Comparison of ENCODE assay signal across 8 mouse cellular contexts in the genomic region with DNA sequence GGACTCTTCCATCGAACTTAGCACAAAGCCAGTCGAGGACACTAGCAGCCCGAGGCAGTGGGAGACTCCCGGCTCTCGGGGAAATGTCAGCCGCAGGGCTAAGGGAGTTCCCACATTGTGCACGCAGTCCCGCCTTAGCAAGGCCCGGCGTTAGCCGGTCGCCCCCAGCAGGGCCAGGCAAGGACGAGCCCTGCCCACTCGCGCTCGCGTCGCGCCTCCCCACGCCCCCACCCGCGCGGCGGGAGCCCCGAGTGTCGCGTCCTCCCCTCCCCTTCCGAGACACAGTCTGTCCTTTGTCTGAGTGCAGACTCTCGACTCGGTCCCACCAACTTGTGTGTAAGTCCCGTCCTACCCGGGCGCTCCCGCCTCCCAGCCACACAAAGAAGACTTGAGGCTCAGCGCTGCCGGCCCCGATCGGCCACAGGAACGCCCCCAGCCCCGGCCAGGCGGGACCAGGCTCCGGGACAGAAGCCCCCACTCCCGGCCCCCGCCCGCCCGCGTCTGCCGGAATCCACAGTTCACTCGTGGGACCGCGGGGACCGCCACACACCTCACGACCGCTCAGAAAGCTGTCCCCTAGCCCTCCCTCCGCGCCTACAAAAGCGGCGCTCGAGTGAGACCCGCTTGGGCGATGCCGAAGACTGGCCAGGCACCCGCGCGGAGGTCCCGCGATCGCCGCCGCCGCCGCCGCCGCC. TPM values are rescaled to one million over a fixed set of nuclear protein-coding genes. Genes with fewer than 3 reads are reported as not detected.
DNase-seq lines count a peak whose midpoint lies in the region; ATAC-seq and TF ChIP-seq lines count a peak whose summit lies in the region.

No protein-coding gene starts in this region.

- peak overlapping the region; percentile 94 for H3K9ac ChIP-seq in embryonic facial prominence, embryonic 15.5 days
- peak overlapping the region; percentile 99 for H3K9ac ChIP-seq in kidney, embryonic 15.5 days

- peak; percentile 66 for DNase-seq in 3T3-L1 (ENCODE audit: low read depth, low spot score)
- peak; percentile 52 to 63 for DNase-seq in heart, adult 9 months (ENCODE audit: low spot score in 2 of 2)
- DNase-seq in liver = peak; percentile 81
- peak; percentile 18 to 70 for DNase-seq in monocyte, adult 2 months (ENCODE audit: low read depth in 1 of 2, low spot score in 2 of 2)
- peak; percentile 69 to 74 for DNase-seq in spleen, postnatal 36 days (ENCODE audit: low spot score in 2 of 2)

- peak overlapping the region; percentile 68 for H3K4me2 ChIP-seq in embryonic facial prominence, embryonic 15.5 days (replicated peaks)
- peak overlapping the region; percentile 81 for H3K4me2 ChIP-seq in kidney, embryonic 15.5 days

- WGBS in bone marrow, adult 2 months = under 1% methylated on average over 72 of the region's 74 CpGs
- WGBS in embryonic facial prominence, embryonic 15.5 days = under 1% methylated on average over 72 of the region's 74 CpGs
- WGBS in kidney, embryonic 15.5 days = under 1% methylated on average over 74 of the region's 74 CpGs

- H3K27ac ChIP-seq in bone marrow, adult 2 months (ENCODE audit: control insufficient read depth, insufficient read depth, low read depth, low read length, poor library complexity) = peak overlapping the region; percentile 93
- H3K27ac ChIP-seq in embryonic facial prominence, embryonic 15.5 days (replicated peaks) = peak overlapping the region; percentile 98
- H3K27ac ChIP-seq in kidney, embryonic 15.5 days = peak overlapping the region; percentile 98

- peak overlapping the region; percentile 83 for H3K4me3 ChIP-seq in bone marrow, adult 2 months (replicated peaks; ENCODE audit: control insufficient read depth, low read depth, low read length)
- peak overlapping the region; percentile 96 for H3K4me3 ChIP-seq in embryonic facial prominence, embryonic 15.5 days (replicated peaks)
- peak overlapping the region; percentile 92 for H3K4me3 ChIP-seq in kidney, embryonic 15.5 days (replicated peaks)

- H3K4me1 ChIP-seq in bone marrow, adult 2 months (ENCODE audit: control insufficient read depth, insufficient read depth, low read length) = no peaks in the 10 kb centered on the region
- H3K4me1 ChIP-seq in embryonic facial prominence, embryonic 15.5 days = 0 out of 2 replicates have a peak, but pooled peaks cover 3% of the 10 kb centered on the region
- H3K4me1 ChIP-seq in kidney, embryonic 15.5 days = peaks cover 23% of the 10 kb centered on the region

- H3K36me3 ChIP-seq in embryonic facial prominence, embryonic 15.5 days = no peaks in the 10 kb centered on the region
- no peaks in the 10 kb centered on the region for H3K36me3 ChIP-seq in kidney, embryonic 15.5 days

- TF ChIP-seq CTCF in bone marrow, adult 2 months (IDR thresholded peaks at IDR 0.05; ENCODE audit: control insufficient read depth, insufficient read depth, low read length) = no peak

- peak; percentile 33; the same call in 1 of the 2 replicates for TF ChIP-seq POLR2A in bone marrow, adult 2 months (IDR thresholded peaks at IDR 0.05; ENCODE audit: borderline replicate concordance, control insufficient read depth, low read depth, low read length)

- peak; percentile 71 for ATAC-seq in embryonic facial prominence, embryonic 15.5 days (ENCODE audit: insufficient number of reproducible peaks, low FRiP score, low TSS enrichment, low read depth)
- ATAC-seq in kidney, embryonic 15.5 days (replicated peaks; ENCODE audit: low FRiP score) = peak; percentile 76

- no peaks in the 10 kb centered on the region for H3K27me3 ChIP-seq in embryonic facial prominence, embryonic 15.5 days
- no peaks in the 10 kb centered on the region for H3K27me3 ChIP-seq in kidney, embryonic 15.5 days

- no peaks in the 10 kb centered on the region for H3K9me3 ChIP-seq in embryonic facial prominence, embryonic 15.5 days (replicated peaks)
- no peaks in the 10 kb centered on the region for H3K9me3 ChIP-seq in kidney, embryonic 15.5 days (replicated peaks)

RNA-seq across cellular contexts. Expression of gene Ezh2, which starts 0.9 kb away (rescaled TPM):
- 156 and 256 TPM in 2 replicates for polyA plus RNA-seq in bone marrow, adult 2 months (2011; ENCODE audit: insufficient read depth, insufficient read length, low replicate concordance, missing spikeins)
- polyA plus RNA-seq in embryonic facial prominence, embryonic 15.5 days (2015; fragmentation: Nextera tagmentation; extraction: Ambion mirVana) = 79.1 and 85.4 TPM in 2 replicates
- 108 and 116 TPM in 2 replicates for polyA plus RNA-seq in kidney, embryonic 15.5 days (2015; fragmentation: Nextera tagmentation; extraction: Ambion mirVana)

Comparison
In these comparisons a context has a peak if more than half of its experiments do, and no peak if none do; other contexts are left out.
1. Peak in every context shown above with its lines: DNase-seq, ATAC-seq, H3K4me3 ChIP-seq and H3K27ac ChIP-seq.